Mouse (Mus musculus) C2C12 (cell line): ENCODE measurements around the gene Fxn. TPM values are rescaled to one million over a fixed set of nuclear protein-coding genes. Genes with fewer than 3 reads are reported as not detected.

Source experiments
- H3K27me3 ChIP-seq: one replicate; pipeline ENCODE4 v1.6.1; 2011; ENCODE audit not compliant: control insufficient read depth, insufficient read depth, insufficient read length
- H3K36me3 ChIP-seq: one replicate; pipeline ENCODE4 v1.6.1; 2011; ENCODE audit not compliant: control insufficient read depth, insufficient read depth
- H3K4me3 ChIP-seq: one replicate; pipeline ENCODE4 v1.5.1; 2011; ENCODE audit warnings: mild to moderate bottlenecking, control low read depth; ENCODE audit not compliant: poor library complexity, insufficient read depth, severe bottlenecking
- H3K79me2 ChIP-seq: one replicate; pipeline ENCODE4 v1.6.1; 2011; ENCODE audit not compliant: control insufficient read depth, insufficient read depth
- H3K79me3 ChIP-seq: one replicate; pipeline ENCODE4 v1.6.1; 2011; ENCODE audit warnings: low read depth, control low read depth
- H3ac ChIP-seq: one replicate; pipeline ENCODE3; 2011; ENCODE audit warnings: low read depth; ENCODE audit not compliant: control insufficient read depth, insufficient read length
- CEBPB ChIP-seq: IDR thresholded peaks from one replicate; pipeline ENCODE4 v1.6.1; 2011; ENCODE audit warnings: low read depth, mild to moderate bottlenecking, control low read depth, moderate library complexity
- CTCF ChIP-seq: IDR thresholded peaks from one replicate; pipeline ENCODE4 v1.5.1; 2011; ENCODE audit not compliant: control insufficient read depth, insufficient read depth, insufficient read length
- FOSL1 ChIP-seq: IDR thresholded peaks from one replicate; pipeline ENCODE4 v1.8.0; 2011; ENCODE audit warnings: mild to moderate bottlenecking, low read length; ENCODE audit not compliant: poor library complexity, insufficient read depth, severe bottlenecking
- MAX ChIP-seq: IDR thresholded peaks from one replicate; pipeline ENCODE4 v1.6.1; 2011; ENCODE audit warnings: mild to moderate bottlenecking, control low read depth
- MYOD1 ChIP-seq: IDR thresholded peaks from one replicate; pipeline ENCODE4 v1.6.1; 2011; ENCODE audit warnings: low read depth; ENCODE audit not compliant: control insufficient read depth, insufficient read length
- MYOG ChIP-seq: IDR thresholded peaks from one replicate; pipeline ENCODE4 v1.6.1; 2011; ENCODE audit not compliant: control insufficient read depth, insufficient read length; ENCODE audit errors: extremely low read depth
- USF1 ChIP-seq: IDR thresholded peaks from one replicate; pipeline ENCODE4 v1.6.1; 2011; ENCODE audit warnings: low read depth, mild to moderate bottlenecking, control low read depth, moderate library complexity
- polyA plus RNA-seq: library from polyadenylated mRNA; unstranded; fragments of >200 nt; fragmentation: generic; extraction: Trizol; gene quantifications from one replicate; pipeline ENCODE4 v1.2.1, GENCODE M21; 2012; ENCODE audit warnings: missing spikeins

Gene Fxn
- polyA plus RNA-seq, 1 experiment = 34.1 TPM

DNA sequence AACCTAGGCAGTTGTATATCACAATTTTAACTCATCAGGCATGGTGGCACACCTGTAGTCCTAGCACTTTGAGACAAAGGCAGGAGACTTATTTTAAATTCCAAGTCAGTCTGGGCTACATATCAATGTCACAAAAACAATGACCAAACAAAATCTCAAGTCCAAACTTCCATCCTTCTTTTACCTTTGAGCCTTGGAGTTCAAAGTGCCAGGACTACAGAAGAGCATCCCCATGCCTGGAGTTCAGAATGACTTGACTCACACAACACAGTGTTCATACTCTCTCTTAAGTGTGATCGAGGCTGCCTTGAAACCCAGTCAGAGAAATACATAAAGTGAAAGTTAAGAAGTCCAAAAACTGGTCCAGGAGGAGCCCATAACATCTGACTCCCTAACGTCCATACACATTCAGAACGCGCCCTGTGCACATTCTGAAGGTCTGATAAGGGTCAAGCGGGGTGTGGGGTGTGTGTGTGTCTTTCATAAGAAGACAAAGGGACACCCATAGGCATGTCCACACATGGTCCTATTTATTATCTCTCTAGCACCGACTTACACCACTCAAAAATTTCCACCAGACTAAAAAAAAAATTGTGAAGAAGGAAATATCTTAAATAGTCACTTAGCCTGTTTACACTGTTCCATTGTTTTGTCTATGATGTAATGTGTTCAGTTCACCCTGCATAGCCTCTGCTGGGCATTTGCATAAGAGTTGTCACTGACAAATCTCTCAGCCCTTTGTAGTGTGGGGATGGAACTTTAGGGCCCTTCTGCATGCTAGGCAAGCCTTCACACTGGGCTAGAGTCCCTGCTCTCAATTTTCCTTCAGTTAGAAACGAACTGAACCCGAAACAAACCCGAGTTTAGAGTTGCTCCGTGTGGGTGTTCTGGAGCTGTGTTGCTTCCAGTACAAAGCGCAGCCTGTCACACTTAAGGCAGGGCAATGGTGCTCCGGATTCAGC, 20.7 kb downstream of the Fxn start:
- no peak overlapping the region for H3ac ChIP-seq
- no peaks in the 10 kb centered on the region for H3K79me3 ChIP-seq
- H3K27me3 ChIP-seq = no peaks in the 10 kb centered on the region
- H3K36me3 ChIP-seq = peaks cover 14% of the 10 kb centered on the region
- H3K79me2 ChIP-seq = no peaks in the 10 kb centered on the region
- no peak for TF ChIP-seq MAX
- no peak for TF ChIP-seq FOSL1
- TF ChIP-seq MYOD1 = no peak
- TF ChIP-seq CEBPB = no peak
- TF ChIP-seq MYOG = no peak
- TF ChIP-seq CTCF = no peak
- no peak for TF ChIP-seq USF1
- no peak overlapping the region for H3K4me3 ChIP-seq

DNA sequence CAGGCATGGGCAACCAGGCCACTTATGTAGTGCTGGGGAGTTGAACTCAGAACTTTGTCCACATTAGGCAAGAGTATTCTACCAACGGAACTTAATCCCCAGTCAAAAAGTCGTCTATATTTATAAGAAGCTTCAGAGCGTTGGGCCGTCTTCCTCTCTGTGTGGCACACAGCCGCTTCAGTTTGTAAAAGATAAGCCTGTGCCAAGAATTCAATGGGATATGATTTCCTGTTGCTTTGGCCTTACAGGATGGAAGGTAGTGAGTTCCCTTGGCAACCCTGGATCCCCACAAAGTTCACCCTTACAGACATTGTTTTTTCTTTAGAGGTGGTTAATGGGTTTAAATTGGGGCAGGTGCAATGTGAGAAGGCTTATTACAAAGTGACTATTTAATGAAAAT, 22.0 kb downstream of the Fxn start:
- H3K79me3 ChIP-seq = no peaks in the 10 kb centered on the region
- H3K4me3 ChIP-seq = no peak overlapping the region
- H3K27me3 ChIP-seq = no peaks in the 10 kb centered on the region
- H3K79me2 ChIP-seq = no peaks in the 10 kb centered on the region
- H3K36me3 ChIP-seq = peaks cover 12% of the 10 kb centered on the region
- H3ac ChIP-seq = no peak overlapping the region
- TF ChIP-seq USF1 (no peak), MAX (no peak), CTCF (no peak), FOSL1 (no peak), MYOG (no peak), MYOD1 (no peak), CEBPB (no peak)

DNA sequence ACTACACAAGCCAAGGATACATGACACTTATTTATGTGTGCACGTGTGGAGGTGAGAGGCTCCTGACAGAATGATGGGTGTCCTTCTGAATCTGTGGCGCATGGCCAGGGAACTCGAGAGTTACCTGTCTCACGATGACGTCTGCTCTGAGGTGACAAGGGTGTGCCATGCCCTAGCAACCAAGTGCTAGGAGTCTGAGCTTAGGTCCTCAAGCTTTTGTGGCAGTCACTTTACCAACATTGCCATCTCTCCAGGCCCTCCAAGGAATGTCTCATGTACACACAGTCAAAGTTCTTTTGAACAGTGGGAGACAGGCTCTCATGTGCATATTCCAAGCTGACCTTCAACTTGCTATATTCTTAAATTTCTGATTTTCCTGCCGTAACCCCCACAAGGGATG, 22.4 kb downstream of the Fxn start:
- TF ChIP-seq MAX (no peak), MYOD1 (no peak), USF1 (no peak), MYOG (no peak), CEBPB (no peak), FOSL1 (no peak), CTCF (no peak)
- H3K4me3 ChIP-seq = no peak overlapping the region
- H3K79me2 ChIP-seq = no peaks in the 10 kb centered on the region

DNA sequence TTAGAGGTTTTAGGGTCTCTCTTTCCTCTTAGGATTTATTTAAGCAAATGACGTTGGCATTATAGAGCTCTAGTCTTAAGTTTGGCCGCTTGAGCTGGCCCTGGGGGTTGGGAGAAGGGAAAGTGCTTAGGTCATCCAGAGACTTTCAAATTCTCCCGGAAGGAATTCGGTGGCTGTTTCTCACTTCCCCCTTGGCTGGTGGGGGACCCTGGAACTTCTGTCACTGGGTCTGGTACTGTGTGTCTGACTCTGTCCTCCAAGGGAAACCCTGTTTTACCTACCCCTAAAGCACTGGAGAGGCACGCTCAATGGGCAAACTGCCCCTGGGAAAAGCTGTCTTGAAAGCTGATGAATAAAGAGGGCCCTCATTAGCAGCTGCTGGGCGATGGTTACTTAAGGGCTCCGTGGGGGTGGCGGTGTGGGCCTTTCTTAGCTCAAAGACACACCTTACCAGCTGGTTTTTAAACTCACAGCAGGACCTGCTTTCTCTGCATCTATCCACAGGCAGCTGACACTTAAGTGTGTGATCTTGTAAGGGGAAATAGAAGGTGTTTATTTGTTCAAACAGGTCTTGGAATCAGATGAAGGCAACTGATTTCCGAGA, 26.6 kb downstream of the Fxn start:
- Histone ChIP-seq H3ac (no peak overlapping the region), H3K27me3 (no peaks in the 10 kb centered on the region), H3K36me3 (no peaks in the 10 kb centered on the region), H3K79me3 (no peaks in the 10 kb centered on the region), H3K79me2 (no peaks in the 10 kb centered on the region), H3K4me3 (no peak overlapping the region)
- TF ChIP-seq FOSL1 (no peak), CEBPB (no peak), MAX (no peak), MYOG (no peak), CTCF (no peak), MYOD1 (no peak), USF1 (no peak)

More for the DNA sequence above, 22.4 kb downstream of the Fxn start:
- Histone ChIP-seq H3ac (no peak overlapping the region), H3K27me3 (no peaks in the 10 kb centered on the region), H3K36me3 (peaks cover 12% of the 10 kb centered on the region), H3K79me3 (no peaks in the 10 kb centered on the region)

DNA sequence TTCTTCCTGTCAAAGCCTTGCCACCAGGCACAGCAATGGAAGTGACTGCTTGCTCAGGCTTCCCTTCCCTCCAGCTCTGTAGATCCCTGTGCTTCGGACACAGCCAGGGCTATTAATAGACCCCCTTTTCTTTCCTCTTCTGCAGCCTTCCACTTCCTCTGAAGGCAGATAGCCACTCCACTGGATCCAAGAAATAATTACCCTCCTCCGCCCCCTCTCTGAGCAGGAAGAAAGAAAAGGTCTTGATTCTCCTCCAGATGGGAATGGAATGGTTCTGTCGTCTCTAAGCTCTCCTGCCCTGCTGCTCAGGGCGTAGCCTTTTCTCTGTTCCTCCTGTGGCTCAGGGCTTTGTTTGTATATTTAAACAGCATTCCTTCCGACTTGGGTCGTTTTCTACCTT, 28.5 kb downstream of the Fxn start:
- TF ChIP-seq MYOD1 = no peak
- no peak for TF ChIP-seq MYOG
- no peak for TF ChIP-seq USF1
- TF ChIP-seq CEBPB = no peak
- no peak for TF ChIP-seq CTCF
- TF ChIP-seq FOSL1 = no peak
- no peak for TF ChIP-seq MAX
- Histone ChIP-seq H3K4me3 (no peak overlapping the region), H3K79me3 (no peaks in the 10 kb centered on the region), H3ac (no peak overlapping the region), H3K36me3 (no peaks in the 10 kb centered on the region), H3K27me3 (no peaks in the 10 kb centered on the region), H3K79me2 (no peaks in the 10 kb centered on the region)
